Mouse (Mus musculus) kidney, adult 2 months (tissue): Measurements from ENCODE around the gene Ppip5k1.

Experiments
- CTCF ChIP-seq: fragments of 200-500 bp; conservative IDR thresholded peaks from 2 replicates; pipeline ENCODE4 v1.5.1; 2011; ENCODE audit warnings: low read depth, mild to moderate bottlenecking, control low read depth, low read length, moderate library complexity, mixed read lengths; ENCODE audit not compliant: insufficient read depth, insufficient read length
- POLR2A ChIP-seq: fragments of 200-500 bp; IDR thresholded peaks from one replicate; pipeline ENCODE4 v1.6.1; 2011; ENCODE audit warnings: low read depth, low read length, control low read depth

- TF ChIP-seq CTCF (no peak), POLR2A (no peak)
Measured at GRCm38 (mm10) chr2:121294753-121295607, 60.2 kb downstream of the Ppip5k1 start.
